Mouse (Mus musculus) spleen, adult 2 months (tissue): ENCODE results near the gene Suclg1.

Experiments used
- CTCF ChIP-seq: fragments of 200-500 bp; IDR thresholded peaks from 2 replicates; pipeline ENCODE4 v1.5.1; 2011; ENCODE audit warnings: mild to moderate bottlenecking, inconsistent platforms; ENCODE audit not compliant: insufficient read depth, insufficient read length, insufficient replicate concordance; ENCODE audit errors: extremely low read depth
- POLR2A ChIP-seq: fragments of 200-500 bp; IDR thresholded peaks from 2 replicates; pipeline ENCODE4 v1.6.1; 2011; ENCODE audit warnings: low read depth, low read length, inconsistent platforms

- TF ChIP-seq POLR2A (no peak), CTCF (no peak)
Observed at GRCm38 (mm10) chr6:73221189-73221957, 26.8 kb upstream of the Suclg1 start, which contains the start of gene Dnah6.
